Mouse (Mus musculus) layer of hippocampus, postnatal 14 days (tissue): ENCODE data around the gene Lmnb2. TPM values are rescaled to one million over a fixed set of nuclear protein-coding genes. Genes with fewer than 3 reads are reported as not detected.

Experiments
- DNase-seq, 2 experiments: peaks; one replicate each; pipeline ENCODE4 v3.0.0; 2021 to 2022; ENCODE audit warnings: low spot score in 2 of 2, mixed read lengths in 1 of 2
- total RNA-seq, 2 experiments: library from RNA; stranded (reverse); gene quantifications; 2 replicates each; pipeline ENCODE4 v1.2.3; 2021

Gene Lmnb2
- total RNA-seq, 2 experiments from 2014 or later = 18.2 to 21.5 TPM

DNA sequence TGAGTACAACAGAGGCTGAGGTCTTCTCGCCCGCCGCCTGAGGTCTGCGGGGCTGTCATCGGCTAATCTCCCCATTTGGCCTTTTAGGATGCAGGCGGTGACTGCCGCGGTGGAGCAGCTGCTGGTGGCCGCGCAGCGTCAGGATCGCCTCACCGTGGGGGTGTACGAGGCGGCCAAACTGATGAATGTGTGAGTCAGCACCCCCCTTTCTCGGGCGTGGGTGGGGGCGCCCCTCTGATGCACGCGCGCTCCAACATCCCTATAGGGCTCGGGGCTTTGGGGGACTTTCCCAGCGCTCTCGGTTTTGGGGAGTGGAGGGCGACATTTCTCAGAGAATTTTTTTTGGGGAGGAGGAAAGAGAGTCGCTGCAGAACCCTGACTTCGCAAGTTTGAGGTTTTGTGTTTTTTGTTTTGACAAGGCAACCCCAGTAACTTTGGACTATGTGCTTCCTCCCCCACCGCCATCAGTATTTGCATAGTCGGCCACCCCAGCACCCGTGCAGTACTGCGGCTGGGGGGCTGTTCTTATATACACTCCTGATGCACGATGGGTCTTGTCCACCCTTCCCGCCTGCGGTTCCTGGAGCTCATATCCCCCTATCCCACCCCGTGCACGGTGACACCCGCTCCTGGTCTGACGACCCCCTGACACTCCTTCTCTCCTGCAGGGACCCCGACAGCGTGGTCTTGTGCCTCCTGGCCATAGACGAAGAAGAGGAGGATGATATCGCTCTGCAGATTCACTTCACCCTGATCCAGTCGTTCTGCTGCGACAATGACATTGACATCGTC lies 12.5 kb upstream of the Lmnb2 start:
- DNase-seq = no peak

DNA sequence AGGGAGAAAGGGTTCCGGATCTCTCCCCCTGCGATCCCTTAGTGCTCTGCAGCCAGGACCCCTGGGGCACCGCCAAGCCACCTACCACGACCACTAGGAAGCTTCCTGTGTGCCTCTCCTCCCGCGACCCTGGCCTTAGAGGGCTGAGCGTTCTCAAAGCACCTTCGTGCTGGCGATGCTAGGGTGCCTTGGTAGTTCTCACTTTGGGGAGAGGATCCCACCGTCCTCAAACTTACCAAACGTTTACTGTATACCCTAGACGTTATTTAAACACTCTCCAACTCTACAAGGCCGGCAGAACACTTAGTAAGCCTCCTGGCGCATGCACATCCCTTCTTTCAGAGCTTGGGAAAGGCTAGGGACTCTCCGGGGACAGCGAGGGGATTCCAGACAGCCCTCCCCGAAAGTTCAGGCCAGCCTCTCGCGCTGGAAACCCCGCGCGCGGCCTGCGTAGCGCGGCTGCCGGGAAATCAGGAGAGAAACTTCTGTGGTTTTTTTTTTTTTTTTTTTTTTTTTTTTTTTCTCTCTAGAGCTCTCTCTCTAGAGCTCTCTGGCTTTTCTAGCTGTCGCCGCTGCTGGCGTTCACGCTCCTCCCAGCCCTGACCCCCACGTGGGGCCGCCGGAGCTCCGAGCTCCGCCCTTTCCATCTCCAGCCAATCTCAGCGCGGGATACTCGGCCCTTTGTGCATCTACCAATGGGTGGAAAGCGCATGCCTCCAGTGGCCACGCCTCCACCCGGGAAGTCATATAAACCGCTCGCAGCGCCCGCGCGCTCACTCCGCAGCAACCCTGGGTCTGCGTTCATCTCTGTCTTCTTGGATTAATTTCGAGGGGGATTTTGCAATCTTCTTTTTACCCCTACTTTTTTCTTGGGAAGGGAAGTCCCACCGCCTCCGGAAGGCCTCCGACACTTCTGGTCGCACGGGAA lies 11.5 kb upstream of the Lmnb2 start, which contains the start of gene Gadd45b:
Gene Gadd45b, plus strand, starts transcription at position 775 of the 928 bp plus-strand sequence.
- DNase-seq = peak; percentile 97 to 99

DNA sequence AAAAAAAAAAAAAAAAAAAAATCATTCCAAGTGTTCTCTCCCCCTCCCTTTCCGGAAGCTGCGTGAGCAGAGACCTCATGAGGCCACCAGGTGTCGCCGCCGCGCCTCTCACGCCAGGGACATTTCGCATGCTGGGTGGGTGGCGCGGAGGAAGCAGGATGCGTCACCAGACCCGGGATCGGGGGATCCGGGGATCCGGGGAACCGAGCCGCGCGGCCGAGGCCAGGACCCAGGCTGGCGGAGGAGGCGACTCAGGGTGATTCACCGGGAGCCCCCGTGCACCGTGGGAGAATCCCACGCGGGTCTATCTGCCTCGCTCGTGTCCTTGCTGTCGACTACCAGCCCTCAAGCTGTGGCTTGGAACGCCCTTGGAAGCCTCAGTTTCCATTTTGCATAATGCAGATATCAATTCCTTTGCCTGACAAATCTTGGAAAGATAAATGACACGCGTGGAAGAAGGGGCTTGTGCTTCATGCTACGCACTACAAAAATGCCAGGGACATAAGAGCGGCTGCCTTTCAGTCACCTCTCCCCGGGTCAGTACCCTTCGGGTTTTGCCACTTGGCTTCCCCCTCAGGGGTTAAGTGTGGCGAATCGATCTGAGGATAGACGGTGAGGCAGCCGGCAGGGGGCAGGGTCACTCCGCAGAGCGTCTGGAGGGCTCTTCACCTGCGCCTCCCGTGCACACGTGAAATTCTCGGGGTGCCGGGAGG lies 10.7 kb upstream of the Lmnb2 start:
- peak; percentile 92 to 95 for DNase-seq

DNA sequence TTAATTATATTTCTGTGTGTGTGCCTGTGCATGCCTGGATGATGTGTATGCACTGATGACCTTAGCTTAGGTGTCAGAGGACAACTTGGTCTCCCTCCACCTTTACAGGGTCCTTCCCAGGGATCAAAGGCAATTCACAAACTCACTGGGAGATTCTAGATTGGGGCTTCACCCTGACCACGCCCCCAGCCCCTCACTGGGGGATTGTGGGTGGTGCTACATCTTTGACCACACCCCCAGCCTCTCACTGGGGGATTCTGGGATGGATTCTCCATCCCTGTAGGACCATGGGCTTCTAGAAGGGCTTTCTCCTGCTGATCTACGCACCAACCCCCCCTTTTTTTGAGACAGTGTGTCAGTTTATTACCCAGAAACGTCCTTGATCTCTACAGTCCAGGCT lies 7.4 kb upstream of the Lmnb2 start:
- no peak for DNase-seq

DNA sequence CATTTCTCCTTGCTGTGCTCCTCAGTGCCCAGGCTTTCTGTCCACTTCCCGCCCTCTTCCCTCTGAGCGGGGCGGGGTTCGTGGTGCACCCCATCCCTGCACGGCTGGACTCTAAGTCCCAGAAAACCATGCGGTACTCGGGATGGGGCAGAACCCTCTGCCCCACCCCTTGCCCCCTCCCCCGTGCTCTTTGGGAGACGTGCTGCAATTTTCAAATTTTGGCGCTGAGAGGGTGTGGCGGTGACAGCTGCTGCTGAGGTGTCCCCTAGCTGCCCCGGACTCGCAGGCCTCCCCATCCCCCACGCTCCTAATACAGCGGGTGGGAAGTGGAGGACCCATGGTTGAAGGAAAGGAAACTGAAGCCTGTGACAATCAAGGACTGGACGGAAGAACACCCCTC lies 3.9 kb upstream of the Lmnb2 start:
- DNase-seq = no peak

DNA sequence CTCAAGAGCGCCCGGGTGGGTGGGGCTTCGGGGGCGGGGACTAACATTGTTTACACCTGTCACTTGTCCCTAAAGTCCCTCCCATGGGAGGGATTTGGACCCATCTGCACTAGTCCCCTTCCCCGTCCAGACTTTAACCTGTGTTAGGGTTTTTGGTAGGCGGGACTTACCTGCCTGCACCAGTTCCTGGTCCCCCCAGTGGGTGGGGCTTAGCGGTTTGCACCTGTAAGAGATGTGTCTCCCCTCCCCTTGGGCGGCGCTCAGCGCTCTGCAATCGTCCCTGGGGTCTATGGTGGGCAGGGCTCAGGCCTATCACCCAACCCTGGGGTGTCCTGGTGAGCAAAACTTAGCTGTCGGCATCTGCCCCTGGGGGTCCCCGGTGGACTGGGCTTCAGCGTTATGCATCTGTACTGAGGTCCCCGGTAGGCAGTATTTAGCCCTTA lies 688 bp downstream of the Lmnb2 start:
- no peak for DNase-seq

DNA sequence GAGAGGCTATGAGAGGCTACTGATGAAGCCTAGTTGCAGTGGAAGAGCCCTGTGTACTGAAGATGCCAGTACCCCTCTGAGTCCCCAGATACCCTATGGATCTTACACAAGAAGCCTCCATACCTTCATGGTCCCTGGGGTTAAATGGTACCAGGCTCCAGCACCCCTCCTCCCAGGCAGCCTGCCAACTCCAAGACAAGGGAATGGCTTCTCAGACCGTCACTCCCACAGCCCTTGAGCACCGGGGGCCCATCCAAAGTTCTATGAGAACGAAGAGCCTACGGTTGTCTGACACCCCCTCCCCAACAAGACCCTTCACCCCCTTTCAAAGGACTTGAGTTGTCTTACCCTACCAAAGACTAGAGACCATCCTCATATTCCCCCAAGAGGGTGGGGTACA lies 2.3 kb downstream of the Lmnb2 start:
- no peak for DNase-seq

DNA sequence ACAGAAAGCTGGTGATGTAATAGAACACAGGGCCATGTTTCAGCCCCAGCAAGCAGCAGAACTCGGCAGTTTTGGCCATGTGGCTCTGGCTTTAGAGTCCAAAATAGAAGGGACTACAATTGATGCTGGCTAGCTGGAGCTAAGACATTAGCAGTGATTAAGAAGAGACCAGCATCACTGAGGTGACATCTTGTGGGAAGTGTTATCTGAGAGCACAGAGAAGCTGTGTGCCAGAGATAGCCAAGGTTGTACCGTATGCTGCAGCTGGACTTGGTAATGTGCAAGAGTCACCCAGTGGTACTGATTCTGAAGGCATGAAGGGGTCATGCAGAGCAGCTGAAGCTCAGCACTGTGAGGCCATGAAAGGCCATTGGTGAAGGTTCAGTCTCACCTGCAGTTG lies 2.8 kb downstream of the Lmnb2 start:
- DNase-seq = no peak

DNA sequence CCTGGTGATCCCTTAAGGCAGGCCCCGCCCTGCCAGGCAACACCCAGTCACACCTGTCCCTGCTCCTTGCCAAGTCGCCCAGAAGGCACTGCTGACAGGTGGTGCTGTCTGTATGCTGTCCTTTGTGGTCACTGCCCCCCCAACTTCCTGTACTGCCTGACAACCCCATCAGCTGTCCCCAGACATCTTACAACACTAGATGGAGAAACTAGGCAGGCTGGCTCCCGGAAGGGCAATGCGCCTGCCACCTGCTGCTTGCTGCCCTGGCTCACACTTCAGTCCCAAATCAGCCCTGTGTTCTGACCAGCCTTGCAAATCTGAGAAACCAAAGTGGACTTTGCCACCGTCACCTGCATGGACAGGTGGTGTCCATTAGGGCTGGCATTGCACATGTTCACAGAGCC lies 3.8 kb downstream of the Lmnb2 start:
- no peak for DNase-seq

DNA sequence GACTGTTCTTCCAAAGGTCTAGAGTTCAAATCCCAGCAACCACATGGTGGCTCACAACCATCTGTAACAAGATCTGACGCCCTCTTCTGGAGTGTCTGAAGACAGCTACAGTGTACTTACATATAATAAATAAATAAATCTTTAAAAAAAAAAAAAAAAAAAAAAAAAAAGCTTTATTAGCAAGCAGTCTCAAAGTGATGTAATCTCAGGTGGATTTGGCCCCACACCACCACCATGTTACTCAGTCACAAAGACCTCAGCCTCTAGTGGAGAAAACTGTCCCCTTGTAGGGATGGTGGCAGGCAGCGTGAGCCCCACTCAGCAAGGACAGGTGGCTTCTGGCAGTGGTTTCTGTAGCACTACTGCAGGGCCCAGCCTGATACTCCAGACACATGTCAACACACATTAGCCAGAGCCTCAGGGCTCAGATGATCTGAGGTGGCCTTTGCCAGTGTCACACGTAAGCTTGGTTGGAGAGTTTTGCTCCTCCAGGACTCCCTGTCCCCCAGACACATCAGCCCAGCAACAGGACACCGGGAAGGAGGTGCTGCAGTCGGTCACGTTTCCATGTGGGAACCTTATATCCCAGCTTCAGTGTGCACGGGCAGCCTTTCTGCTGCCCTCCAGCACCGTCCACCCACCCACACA lies 4.6 kb downstream of the Lmnb2 start:
- DNase-seq = no peak

DNA sequence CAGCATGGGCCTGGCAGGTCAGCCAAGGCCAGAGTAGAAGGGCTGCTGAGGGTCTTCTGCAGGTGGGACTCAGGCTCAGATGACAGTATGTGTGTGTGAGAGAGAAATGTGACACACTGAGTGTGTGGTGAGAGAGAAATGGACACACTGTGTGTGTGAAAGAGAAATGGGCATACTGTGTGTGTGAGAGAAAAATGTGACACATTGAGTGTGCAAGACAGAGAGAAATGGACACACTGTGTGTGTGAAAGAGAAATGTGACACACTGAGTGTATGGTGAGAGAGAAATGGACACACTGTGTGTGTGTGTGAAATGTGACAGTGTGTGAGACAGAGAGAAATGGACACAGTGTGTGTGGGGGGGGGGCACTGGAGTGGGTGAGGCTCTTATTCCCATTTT lies 6.2 kb downstream of the Lmnb2 start:
- no peak for DNase-seq

DNA sequence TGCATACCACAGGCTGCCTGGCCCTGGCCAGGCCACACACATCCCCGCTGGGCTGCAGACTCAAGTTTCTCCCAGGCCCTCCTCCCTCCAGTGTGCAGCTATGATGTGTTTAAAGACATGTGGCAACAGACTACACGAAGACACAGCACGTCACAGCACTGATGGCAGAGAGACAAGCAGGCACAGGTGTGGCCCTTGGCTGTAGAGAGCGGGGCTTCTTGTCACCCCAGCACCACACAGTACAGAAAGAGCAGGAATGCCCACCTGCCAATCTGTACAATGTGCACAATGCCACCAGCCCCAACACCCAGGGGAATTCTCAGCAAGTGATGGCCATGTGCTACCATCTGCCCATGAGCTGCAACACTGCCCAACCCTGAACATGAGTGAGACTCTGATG lies 6.7 kb downstream of the Lmnb2 start:
- no peak for DNase-seq

DNA sequence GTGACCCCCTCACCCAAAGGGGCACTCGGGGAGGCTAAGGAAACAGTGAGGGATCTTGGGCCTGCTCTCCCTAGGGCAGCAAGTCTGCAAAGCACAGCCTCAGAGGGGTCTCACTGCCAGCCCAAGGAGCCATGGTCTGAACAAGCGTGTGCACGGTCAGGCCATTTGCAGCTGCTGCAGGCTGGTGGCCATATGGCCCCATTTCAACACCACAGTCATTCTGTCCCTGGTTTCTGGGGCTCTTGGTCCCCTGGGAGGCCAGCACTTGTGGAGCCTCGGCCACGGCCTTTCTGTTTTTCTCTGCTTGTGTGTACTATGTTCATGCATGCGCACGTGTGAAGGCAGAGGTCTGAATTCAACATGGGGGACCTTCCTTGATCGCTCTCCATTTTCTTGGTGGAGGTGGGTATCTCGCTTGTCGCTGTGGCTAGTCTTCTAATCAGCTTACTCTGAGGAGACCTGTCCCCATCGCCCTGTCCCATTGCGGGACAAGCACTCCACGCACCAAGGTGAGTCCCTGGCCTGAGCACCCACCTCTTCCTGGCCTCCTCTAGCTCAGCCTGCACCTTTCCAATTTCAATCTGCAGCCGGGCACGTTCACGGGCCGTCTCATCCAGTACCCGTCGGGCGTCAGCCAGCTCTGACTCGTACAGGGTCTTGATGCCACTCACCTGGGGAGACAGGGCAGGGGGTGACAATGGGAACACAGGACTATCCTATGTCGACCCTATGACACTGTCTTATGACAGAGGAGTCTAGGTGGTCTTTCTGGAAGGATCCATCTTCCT lies 8.5 kb downstream of the Lmnb2 start:
- no peak for DNase-seq

DNA sequence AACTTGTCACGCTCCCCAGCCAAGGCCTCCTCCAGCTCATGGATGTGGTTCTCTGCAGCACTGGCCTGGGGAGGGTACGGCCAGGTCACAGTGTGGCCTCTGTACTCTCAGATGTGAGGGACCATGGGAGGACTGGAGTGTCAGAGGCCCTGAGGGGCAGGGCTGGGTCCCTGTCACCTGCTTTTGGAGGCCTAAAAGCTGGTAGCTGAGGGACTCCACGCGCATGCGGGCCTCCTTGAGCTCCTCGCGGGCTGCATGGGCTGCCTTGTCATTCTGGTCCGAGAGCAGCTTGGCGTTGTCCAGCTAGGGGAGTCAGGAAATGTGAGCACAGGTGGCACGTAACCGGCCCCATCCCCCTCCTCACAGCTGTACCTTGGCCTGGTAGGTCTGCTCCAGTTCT lies 13.3 kb downstream of the Lmnb2 start:
- no peak for DNase-seq

DNA sequence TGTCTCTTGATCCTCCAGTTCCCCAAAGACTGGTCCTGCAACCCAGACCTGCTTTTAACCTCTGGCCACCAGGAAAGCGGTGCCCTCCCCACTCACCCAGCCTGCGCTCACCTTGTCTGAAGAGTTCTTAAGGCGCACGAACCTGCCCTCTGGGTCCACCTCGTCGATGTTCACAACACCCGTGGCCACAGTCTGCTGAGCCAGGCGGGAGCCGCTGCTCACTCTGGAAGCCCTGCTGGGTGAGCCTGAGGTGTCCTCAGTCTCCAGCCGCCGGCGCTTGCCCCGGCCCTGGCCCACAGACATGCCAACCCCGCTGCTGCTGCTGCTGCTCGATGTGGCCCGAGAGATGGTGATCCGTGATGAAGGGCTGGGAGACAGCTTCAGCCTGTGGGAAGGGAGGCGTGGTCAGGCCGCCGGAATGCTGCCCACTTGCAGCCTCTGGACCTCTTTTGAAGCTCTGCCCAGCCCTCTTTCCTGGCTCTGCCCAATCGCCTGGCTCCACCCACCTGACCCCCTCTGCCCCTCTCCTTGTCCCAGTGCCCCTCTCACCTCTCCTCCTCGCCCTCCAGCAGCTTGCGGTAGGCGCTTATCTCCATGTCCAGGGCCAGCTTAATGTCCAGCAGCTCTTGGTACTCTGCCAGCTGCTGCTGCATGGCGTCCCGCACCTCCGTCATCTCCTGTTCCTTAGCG lies 13.9 kb downstream of the Lmnb2 start:
- DNase-seq = no peak

DNA sequence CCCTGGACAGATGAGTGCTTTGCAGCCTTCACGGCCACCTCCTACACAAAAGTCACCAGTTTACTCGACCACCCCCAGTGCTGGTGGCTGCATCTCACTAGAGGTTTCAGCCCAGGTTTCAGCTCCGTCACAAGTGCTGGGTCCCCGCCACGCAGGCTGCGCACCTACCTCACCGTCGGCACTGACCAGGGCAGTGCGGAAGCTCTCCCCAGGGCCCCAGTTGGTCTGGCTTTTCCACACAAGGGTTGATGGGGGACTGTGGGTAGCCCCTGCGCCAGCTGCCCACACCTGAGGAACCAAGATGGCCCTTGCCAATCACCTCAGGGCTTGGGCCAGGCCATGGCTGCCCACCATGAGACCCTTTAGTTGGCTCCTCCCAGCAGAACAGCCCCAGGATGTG lies 14.8 kb downstream of the Lmnb2 start:
- DNase-seq = no peak

DNA sequence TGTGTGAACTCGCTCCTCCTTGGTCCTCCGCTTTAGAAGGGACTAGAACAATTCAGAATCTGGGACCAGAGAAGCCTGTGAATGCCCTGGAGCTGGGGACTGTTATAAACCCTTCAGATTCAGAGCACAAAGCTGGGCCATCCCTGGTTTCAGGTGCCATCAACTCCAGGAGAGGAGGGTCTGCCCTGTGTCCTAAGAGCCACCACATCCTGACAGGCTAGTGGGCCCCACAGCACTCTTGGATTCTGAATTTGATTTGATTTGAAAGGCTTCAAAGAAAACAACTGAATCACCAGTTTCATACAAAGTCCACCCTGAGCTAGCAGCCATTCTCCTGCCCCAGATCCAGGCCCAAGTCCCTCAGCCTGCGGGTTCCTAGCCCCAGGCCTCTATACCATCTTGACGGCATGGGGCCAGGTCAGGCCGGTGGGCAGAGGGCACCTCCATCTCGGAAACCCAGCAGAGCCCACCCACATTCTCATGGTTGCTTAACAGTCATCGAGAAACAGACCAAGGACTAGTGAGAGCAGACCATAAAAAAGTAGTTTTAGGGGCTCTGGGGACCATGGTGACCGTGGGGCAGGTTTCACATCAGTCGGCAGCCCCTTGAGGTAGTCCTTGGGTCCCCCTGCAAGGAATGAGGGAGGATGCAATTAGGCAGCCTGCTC lies 15.6 kb downstream of the Lmnb2 start:
- DNase-seq = no peak

DNA sequence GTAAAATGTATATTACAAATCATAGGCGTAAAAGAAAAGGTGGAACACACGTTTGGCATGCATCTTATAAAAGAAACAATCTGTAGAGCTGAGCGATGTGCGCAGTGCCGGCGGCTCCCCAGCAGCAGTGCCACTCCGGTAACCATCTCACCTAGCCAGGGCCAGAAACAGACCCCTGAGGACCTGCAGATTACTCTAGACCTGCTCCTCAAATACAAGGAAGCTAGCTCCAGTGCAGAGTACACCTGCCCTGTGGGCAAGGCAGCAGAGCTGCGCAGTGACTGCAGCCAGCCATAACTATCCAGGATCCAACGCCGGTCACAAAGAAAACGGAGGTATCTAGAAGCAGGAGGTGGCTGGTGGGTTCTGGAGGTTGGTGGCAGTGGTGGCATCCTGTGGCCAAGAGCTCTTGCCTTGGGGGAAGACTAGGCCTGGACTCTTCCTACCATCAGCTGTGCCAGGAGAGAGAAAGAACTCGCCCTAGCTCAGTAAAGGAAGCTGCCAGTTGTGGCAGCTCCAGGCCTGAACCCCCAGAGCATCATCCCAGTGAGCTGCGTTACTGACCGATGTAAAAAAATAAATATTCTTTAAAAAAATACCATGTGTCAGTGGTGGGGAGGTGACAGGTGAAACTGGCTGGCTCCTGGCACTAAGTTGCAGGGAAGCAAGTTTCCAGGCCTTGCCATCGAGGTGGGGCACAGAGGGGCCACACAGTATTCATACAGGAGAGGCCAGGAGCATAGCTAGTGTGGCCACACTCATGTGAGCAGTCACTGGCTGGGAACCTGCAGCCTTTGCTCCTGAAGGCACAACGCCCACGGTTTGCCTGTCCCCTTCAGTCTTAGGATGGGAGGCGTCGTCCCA lies 16.4 kb downstream of the Lmnb2 start:
- no peak for DNase-seq
